Mouse (Mus musculus): ENCODE data around the gene Lamtor2. TPM values are rescaled to one million over a fixed set of nuclear protein-coding genes. Genes with fewer than 3 reads are reported as not detected.

The Lamtor2 gene
- total and polyA plus RNA-seq, 3 experiments: 94.3 to 118 (median 104) TPM

DNA sequence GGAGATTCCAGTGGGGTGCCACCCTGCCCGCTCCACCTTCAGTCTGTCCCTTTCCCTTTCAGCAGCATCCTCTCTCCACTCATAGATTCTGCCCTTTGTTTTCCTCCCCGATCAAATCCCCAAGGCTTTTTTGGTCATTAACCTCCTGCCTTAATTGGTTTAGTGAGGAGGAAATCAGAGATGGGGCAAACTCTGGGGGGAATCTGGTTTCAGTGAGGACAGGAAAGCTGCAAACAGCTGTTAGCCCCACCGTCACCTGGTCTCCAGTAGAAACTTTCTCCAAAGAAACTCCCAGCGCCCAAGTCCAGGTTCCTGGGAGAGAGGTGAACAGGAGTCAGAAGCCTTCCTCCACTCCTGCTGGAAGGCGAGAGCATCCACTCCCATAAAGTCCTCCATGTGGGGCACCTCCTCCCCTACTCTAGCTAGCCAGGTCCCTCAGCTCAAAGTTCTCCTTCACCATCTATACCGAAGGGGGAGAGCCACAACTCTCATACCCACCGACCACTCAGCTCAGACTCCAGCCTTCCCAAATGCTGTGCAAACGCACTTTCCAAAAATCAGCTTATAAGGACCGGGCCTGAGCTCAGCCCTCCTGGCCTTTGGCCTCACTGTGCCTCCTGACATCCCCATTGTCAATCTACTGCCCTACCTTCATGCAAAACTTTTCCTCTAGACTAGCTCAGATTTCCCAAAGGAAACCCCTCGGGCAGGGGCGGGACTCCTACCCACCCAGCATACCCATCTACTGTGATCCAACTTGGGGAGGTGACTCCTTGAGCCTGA, 22.6 kb downstream of the Lamtor2 start:
- TF ChIP-seq EP300 (IDR thresholded peaks at IDR 0.05; ENCODE audit: insufficient read depth, low read depth, low read length) (no peak), CTCF (IDR thresholded peaks at IDR 0.05) (no peak), POLR2A (IDR thresholded peaks at IDR 0.05; ENCODE audit: insufficient read depth, low read depth, low read length) (no peak)
- H3K27me3 ChIP-seq (ENCODE audit: control insufficient read depth, insufficient read depth, low read length): no peaks in the 10 kb centered on the region
- no peaks in the 10 kb centered on the region for H3K36me3 ChIP-seq (ENCODE audit: control insufficient read depth, insufficient read depth, low read length)
- H3K79me2 ChIP-seq (replicated peaks; ENCODE audit: control insufficient read depth, insufficient read depth, low read length): no peaks in the 10 kb centered on the region
- no peak overlapping the region for H3K9ac ChIP-seq (ENCODE audit: low read depth, low read length)
- no peak for DNase-seq
- H3K4me3 ChIP-seq: no peak overlapping the region
- 56% methylated on average over 11 of the region's 11 CpGs for WGBS
- H3K4me1 ChIP-seq (ENCODE audit: control insufficient read depth, insufficient read depth, low read length): no peaks in the 10 kb centered on the region; the same call in 1 of the 2 replicates
- intact Hi-C loops (cut with DNase I): no loop called here
- no peak overlapping the region for H3K27ac ChIP-seq

- H3K9ac ChIP-seq (ENCODE audit: low read depth, low read length): no peak overlapping the region
- no peaks in the 10 kb centered on the region for H3K79me2 ChIP-seq (replicated peaks; ENCODE audit: control insufficient read depth, insufficient read depth, low read length)
- no peak overlapping the region for H3K27ac ChIP-seq
- no peak overlapping the region for H3K4me3 ChIP-seq
- no peaks in the 10 kb centered on the region for H3K27me3 ChIP-seq (ENCODE audit: control insufficient read depth, insufficient read depth, low read length)
- 74% methylated on average over 7 of the region's 7 CpGs for WGBS
- intact Hi-C loops (cut with DNase I): no loop called here
- no peaks in the 10 kb centered on the region for H3K36me3 ChIP-seq (ENCODE audit: control insufficient read depth, insufficient read depth, low read length)
- no peak for DNase-seq
- H3K4me1 ChIP-seq (ENCODE audit: control insufficient read depth, insufficient read depth, low read length): no peaks in the 10 kb centered on the region; the same call in 1 of the 2 replicates
- TF ChIP-seq POLR2A (IDR thresholded peaks at IDR 0.05; ENCODE audit: insufficient read depth, low read depth, low read length) (no peak), CTCF (IDR thresholded peaks at IDR 0.05) (no peak), EP300 (IDR thresholded peaks at IDR 0.05; ENCODE audit: insufficient read depth, low read depth, low read length) (no peak)
These were observed 23.5 kb downstream of the Lamtor2 start for GRCm38 (mm10) chr3:88529204-88530000.

GRCm38 (mm10) chr3:88528646-88529045, 24.2 kb downstream of the Lamtor2 start:
- Histone ChIP-seq H3K36me3 (ENCODE audit: control insufficient read depth, insufficient read depth, low read length) (no peaks in the 10 kb centered on the region), H3K79me2 (replicated peaks; ENCODE audit: control insufficient read depth, insufficient read depth, low read length) (no peaks in the 10 kb centered on the region), H3K4me1 (ENCODE audit: control insufficient read depth, insufficient read depth, low read length) (no peaks in the 10 kb centered on the region; the same call in 1 of the 2 replicates), H3K4me3 (no peak overlapping the region), H3K9ac (ENCODE audit: low read depth, low read length) (no peak overlapping the region), H3K27me3 (ENCODE audit: control insufficient read depth, insufficient read depth, low read length) (no peaks in the 10 kb centered on the region), H3K27ac (no peak overlapping the region)
- TF ChIP-seq EP300 (IDR thresholded peaks at IDR 0.05; ENCODE audit: insufficient read depth, low read depth, low read length) (no peak), CTCF (IDR thresholded peaks at IDR 0.05) (no peak)
- 89% methylated on average over 11 of the region's 11 CpGs for WGBS
- intact Hi-C loops (cut with DNase I): no loop called here
- no peak for DNase-seq

- Histone ChIP-seq H3K27ac (no peak overlapping the region), H3K4me1 (ENCODE audit: control insufficient read depth, insufficient read depth, low read length) (no peaks in the 10 kb centered on the region; the same call in 1 of the 2 replicates), H3K9ac (ENCODE audit: low read depth, low read length) (no peak overlapping the region), H3K27me3 (ENCODE audit: control insufficient read depth, insufficient read depth, low read length) (no peaks in the 10 kb centered on the region), H3K79me2 (replicated peaks; ENCODE audit: control insufficient read depth, insufficient read depth, low read length) (no peaks in the 10 kb centered on the region), H3K4me3 (no peak overlapping the region), H3K36me3 (ENCODE audit: control insufficient read depth, insufficient read depth, low read length) (no peaks in the 10 kb centered on the region)
- DNase-seq: no peak
- TF ChIP-seq EP300 (IDR thresholded peaks at IDR 0.05; ENCODE audit: insufficient read depth, low read depth, low read length) (no peak), POLR2A (IDR thresholded peaks at IDR 0.05; ENCODE audit: insufficient read depth, low read depth, low read length) (no peak), CTCF (IDR thresholded peaks at IDR 0.05) (no peak)
- WGBS: 57% methylated on average over 8 of the region's 8 CpGs
- intact Hi-C loops (cut with DNase I): loop anchor here (2.0 kb wide), 1 partner anchor 121 kb away; no protein-coding TSS in a partner anchor
These were observed 25.3 kb downstream of the Lamtor2 start for GRCm38 (mm10) chr3:88527565-88527964.

- Histone ChIP-seq H3K4me1 (ENCODE audit: control insufficient read depth, insufficient read depth, low read length) (no peaks in the 10 kb centered on the region; the same call in 1 of the 2 replicates), H3K9ac (ENCODE audit: low read depth, low read length) (no peak overlapping the region), H3K27ac (no peak overlapping the region), H3K36me3 (ENCODE audit: control insufficient read depth, insufficient read depth, low read length) (no peaks in the 10 kb centered on the region), H3K4me3 (no peak overlapping the region), H3K79me2 (replicated peaks; ENCODE audit: control insufficient read depth, insufficient read depth, low read length) (no peaks in the 10 kb centered on the region), H3K27me3 (ENCODE audit: control insufficient read depth, insufficient read depth, low read length) (no peaks in the 10 kb centered on the region)
- intact Hi-C loops (cut with DNase I): loop anchor here (2.0 kb wide), 1 partner anchor 120 kb away; no protein-coding TSS in a partner anchor
- TF ChIP-seq POLR2A (IDR thresholded peaks at IDR 0.05; ENCODE audit: insufficient read depth, low read depth, low read length): 0 out of 2 replicates have a peak, but pooled peaks have one; percentile 11
- no peak; the same call in 1 of the 2 replicates for TF ChIP-seq CTCF (IDR thresholded peaks at IDR 0.05)
- peak; percentile 94 for TF ChIP-seq EP300 (IDR thresholded peaks at IDR 0.05; ENCODE audit: insufficient read depth, low read depth, low read length)
- WGBS: 35% methylated on average over 17 of the region's 17 CpGs
- peak; percentile 86 for DNase-seq
These were observed 26.4 kb downstream of the Lamtor2 start for GRCm38 (mm10) chr3:88526157-88527131.

Data from heart, adult 2 months (tissue).